Mouse (Mus musculus): ENCODE data around the gene Crybg3. TPM values are rescaled to one million over a fixed set of nuclear protein-coding genes. Genes with fewer than 3 reads are reported as not detected.

The Crybg3 gene
- polyA plus RNA-seq, 1 experiment from 2014 or later: 1.5 TPM

DNA sequence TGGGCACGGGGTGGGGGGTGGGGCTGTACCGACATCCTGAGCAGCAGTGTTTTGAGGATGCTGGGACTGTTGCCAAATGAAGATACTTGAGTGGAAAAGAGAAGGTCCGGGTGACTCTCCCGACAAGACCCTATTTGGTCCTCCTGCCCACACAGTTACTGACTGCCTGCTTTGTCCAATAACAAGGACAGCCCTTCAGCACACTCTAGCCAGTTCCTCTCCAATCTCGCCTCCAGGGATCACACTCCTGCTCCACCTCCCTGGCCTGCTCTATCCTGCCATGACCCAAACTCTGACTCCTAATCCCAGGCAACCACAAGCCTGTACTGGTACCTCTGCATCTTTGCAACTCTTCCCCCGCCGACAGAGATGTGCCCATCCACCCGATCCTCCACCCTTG lies 30.9 kb downstream of the Crybg3 start:
- peaks cover 2% of the 10 kb centered on the region; the same call in 1 of the 2 replicates for H3K4me1 ChIP-seq (ENCODE audit: control insufficient read depth, insufficient read depth, low read length)
- no peaks in the 10 kb centered on the region for H3K9me3 ChIP-seq (replicated peaks; ENCODE audit: control insufficient read depth, low read length)
- H3K36me3 ChIP-seq (ENCODE audit: control insufficient read depth, insufficient read depth, low read length): no peaks in the 10 kb centered on the region
- H3K27me3 ChIP-seq (replicated peaks; ENCODE audit: control insufficient read depth, insufficient read depth, low read length): no peaks in the 10 kb centered on the region
- DNase-seq (ENCODE audit: low spot score) (no peak), ATAC-seq (no peak)
- H3K4me3 ChIP-seq (ENCODE audit: low read depth, low read length): no peak overlapping the region
- no peak overlapping the region for H3K9ac ChIP-seq (ENCODE audit: low read length)
- H3K4me2 ChIP-seq (ENCODE audit: low read length): no peak overlapping the region
- 80% methylated on average over 8 of the region's 8 CpGs for WGBS
- no peak overlapping the region for H3K27ac ChIP-seq (ENCODE audit: low read depth, low read length)

DNA sequence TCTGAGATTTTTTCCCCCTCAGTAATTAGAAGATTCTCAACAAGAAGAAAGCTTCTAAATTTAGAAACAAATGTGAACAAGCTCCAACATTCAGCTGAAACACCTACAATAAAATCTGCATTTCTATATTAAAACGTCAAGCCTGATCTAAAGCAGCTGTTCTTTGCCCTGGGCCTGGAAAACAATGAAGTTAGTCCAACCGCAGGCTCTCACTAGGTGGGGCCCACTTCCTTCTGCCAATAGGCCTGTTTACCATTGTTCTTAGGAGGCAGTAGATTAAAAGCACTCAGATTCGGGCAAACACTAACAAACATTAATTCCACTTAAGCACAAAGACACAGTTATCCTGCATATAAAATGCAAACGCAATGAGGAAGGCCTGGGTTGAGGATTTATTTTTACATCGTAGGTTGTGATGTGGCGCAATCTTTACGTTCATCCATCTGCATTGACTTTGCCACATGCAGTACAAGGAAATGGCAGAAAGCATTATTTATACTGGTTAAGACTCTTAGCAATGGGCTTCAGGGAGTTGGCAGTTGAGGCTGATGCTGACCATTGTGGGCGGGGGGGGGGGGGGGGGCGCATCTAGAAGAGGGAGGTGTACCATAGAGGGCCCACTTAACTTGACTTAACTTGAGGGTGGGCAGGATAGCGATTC lies 32.9 kb downstream of the Crybg3 start:
- 64% methylated on average over 10 of the region's 10 CpGs for WGBS
- Histone ChIP-seq H3K9ac (ENCODE audit: low read length) (no peak overlapping the region), H3K27me3 (replicated peaks; ENCODE audit: control insufficient read depth, insufficient read depth, low read length) (no peaks in the 10 kb centered on the region), H3K4me3 (ENCODE audit: low read depth, low read length) (no peak overlapping the region), H3K27ac (ENCODE audit: low read depth, low read length) (no peak overlapping the region), H3K4me1 (ENCODE audit: control insufficient read depth, insufficient read depth, low read length) (peaks cover 2% of the 10 kb centered on the region; the same call in 1 of the 2 replicates), H3K36me3 (ENCODE audit: control insufficient read depth, insufficient read depth, low read length) (no peaks in the 10 kb centered on the region), H3K9me3 (replicated peaks; ENCODE audit: control insufficient read depth, low read length) (no peaks in the 10 kb centered on the region), H3K4me2 (ENCODE audit: low read length) (no peak overlapping the region)
- DNase-seq (ENCODE audit: low spot score) (no peak), ATAC-seq (no peak)

DNA sequence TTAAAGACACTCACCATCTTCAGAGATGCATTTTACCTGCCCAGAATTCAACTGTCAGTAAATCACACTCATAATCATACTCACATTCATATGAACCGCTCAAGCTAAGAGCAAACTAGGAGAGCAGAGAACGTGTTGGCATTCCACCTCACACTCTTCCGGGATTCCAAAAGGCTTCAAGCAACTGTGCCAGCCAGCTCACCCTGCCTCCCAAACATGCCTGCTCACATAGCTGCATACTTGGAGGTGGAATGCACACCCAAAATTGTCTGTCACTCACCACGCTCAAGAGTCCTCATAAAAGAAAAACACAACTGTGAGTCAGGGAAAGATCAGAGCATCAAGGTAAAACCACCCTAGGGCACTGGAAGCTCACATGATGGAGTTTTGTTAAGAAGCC lies 34.3 kb downstream of the Crybg3 start:
- no peak overlapping the region for H3K4me2 ChIP-seq (ENCODE audit: low read length)
- no peak overlapping the region for H3K9ac ChIP-seq (ENCODE audit: low read length)
- 87% methylated on average over 4 of the region's 4 CpGs for WGBS
- H3K36me3 ChIP-seq (ENCODE audit: control insufficient read depth, insufficient read depth, low read length): no peaks in the 10 kb centered on the region
- ATAC-seq (no peak), DNase-seq (ENCODE audit: low spot score) (no peak)
- H3K4me3 ChIP-seq (ENCODE audit: low read depth, low read length): no peak overlapping the region
- no peak overlapping the region for H3K27ac ChIP-seq (ENCODE audit: low read depth, low read length)
- H3K9me3 ChIP-seq (replicated peaks; ENCODE audit: control insufficient read depth, low read length): no peaks in the 10 kb centered on the region
- H3K27me3 ChIP-seq (replicated peaks; ENCODE audit: control insufficient read depth, insufficient read depth, low read length): no peaks in the 10 kb centered on the region
- H3K4me1 ChIP-seq (ENCODE audit: control insufficient read depth, insufficient read depth, low read length): peaks cover 2% of the 10 kb centered on the region; the same call in 1 of the 2 replicates

DNA sequence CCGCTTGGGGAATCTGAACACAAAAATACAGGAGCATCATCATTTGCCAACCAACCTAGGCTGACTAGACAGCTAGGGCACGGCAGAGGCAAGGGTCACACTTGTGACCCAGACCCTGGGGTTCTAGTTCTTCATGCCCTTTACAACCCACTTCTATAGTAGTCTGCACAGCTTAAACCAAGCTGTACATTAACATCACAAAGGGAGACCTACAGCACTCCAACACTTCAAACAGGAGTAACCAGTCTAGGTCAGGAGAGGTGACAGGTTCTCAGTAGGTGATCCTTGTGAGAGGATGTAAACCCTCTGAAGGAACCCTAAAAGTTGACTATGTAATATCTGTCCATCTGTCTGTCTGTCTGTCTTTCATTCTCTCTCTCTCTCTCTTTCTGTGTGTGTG lies 35.1 kb downstream of the Crybg3 start:
- H3K9ac ChIP-seq (ENCODE audit: low read length): no peak overlapping the region
- no peaks in the 10 kb centered on the region for H3K9me3 ChIP-seq (replicated peaks; ENCODE audit: control insufficient read depth, low read length)
- peaks cover 2% of the 10 kb centered on the region; the same call in 1 of the 2 replicates for H3K4me1 ChIP-seq (ENCODE audit: control insufficient read depth, insufficient read depth, low read length)
- H3K36me3 ChIP-seq (ENCODE audit: control insufficient read depth, insufficient read depth, low read length): no peaks in the 10 kb centered on the region
- ATAC-seq: no peak
- H3K4me2 ChIP-seq (ENCODE audit: low read length): no peak overlapping the region
- H3K27ac ChIP-seq (ENCODE audit: low read depth, low read length): no peak overlapping the region
- WGBS: 90% methylated on average over 2 of the region's 2 CpGs
- no peaks in the 10 kb centered on the region for H3K27me3 ChIP-seq (replicated peaks; ENCODE audit: control insufficient read depth, insufficient read depth, low read length)
- DNase-seq (ENCODE audit: low spot score): no peak
- H3K4me3 ChIP-seq (ENCODE audit: low read depth, low read length): no peak overlapping the region

DNA sequence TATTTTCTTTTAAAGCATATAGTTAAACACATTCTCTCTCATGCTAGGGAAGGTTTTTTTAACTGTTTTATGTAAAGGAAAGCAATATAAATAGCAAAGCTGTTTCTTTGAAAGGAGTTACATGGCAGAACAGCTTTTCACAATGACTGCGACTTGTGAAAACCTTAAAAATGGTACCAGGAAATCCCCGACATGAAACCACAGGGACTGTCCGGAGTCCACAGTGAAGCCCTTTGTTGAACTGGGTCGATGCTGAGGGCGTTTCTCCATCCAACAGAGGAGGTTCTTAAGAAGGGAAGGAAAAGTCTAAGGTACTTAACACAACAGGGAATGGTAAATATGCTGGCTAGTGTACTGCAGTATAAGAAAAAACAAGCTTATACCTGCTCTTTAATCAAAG lies 36.8 kb downstream of the Crybg3 start:
- DNase-seq (ENCODE audit: low spot score) (no peak), ATAC-seq (no peak)
- Histone ChIP-seq H3K4me2 (ENCODE audit: low read length) (no peak overlapping the region), H3K9me3 (replicated peaks; ENCODE audit: control insufficient read depth, low read length) (no peaks in the 10 kb centered on the region), H3K27me3 (replicated peaks; ENCODE audit: control insufficient read depth, insufficient read depth, low read length) (no peaks in the 10 kb centered on the region), H3K27ac (ENCODE audit: low read depth, low read length) (no peak overlapping the region), H3K4me3 (ENCODE audit: low read depth, low read length) (no peak overlapping the region), H3K9ac (ENCODE audit: low read length) (no peak overlapping the region), H3K36me3 (ENCODE audit: control insufficient read depth, insufficient read depth, low read length) (no peaks in the 10 kb centered on the region), H3K4me1 (ENCODE audit: control insufficient read depth, insufficient read depth, low read length) (peaks cover 2% of the 10 kb centered on the region; the same call in 1 of the 2 replicates)
- WGBS: 75% methylated on average over 5 of the region's 5 CpGs

DNA sequence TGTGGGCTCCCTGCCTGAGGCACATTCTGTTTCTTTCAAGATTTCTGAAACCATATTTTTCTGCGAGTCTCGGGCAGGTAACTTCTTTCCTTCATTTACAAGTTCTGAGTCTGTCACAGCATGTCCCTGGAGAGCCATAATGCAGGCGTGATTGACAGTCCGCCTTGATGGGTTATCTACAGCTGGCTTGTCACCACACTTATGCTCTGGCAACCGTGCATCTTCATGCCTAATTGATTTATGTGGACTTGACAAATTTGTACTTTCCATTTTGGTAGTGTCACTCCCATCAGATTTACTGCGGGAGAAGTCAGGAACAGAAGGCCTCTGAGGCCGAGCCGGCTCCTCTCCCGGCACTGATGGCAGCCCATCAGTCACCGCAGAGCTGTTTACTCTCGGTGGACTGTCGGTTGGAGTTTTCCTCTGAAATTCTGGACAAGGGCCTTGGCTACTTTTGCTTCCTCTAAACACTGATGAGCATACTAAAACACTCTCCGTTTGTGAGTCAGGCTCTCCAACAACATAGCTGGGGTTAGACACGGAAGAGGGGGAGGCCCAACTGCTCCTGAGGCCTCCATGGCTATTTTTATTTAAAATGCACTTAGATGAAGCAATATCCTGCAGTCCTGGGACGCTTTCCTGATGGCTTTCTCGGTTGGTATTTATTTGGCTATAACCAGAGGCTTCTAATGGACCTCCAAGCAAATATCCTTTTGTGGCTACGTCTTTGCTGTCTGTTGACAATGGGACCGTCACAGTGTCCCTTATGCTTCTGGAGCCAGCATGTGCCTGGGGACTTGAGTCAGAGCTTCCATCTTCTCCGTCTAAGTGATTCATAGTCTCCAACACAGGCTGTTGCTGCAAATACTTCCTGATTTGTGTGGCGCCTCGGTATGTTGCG lies 41.2 kb downstream of the Crybg3 start:
- Histone ChIP-seq H3K36me3 (ENCODE audit: control insufficient read depth, insufficient read depth, low read length) (no peaks in the 10 kb centered on the region), H3K27ac (ENCODE audit: low read depth, low read length) (no peak overlapping the region), H3K4me1 (ENCODE audit: control insufficient read depth, insufficient read depth, low read length) (no peaks in the 10 kb centered on the region), H3K4me2 (ENCODE audit: low read length) (no peak overlapping the region), H3K9me3 (replicated peaks; ENCODE audit: control insufficient read depth, low read length) (no peaks in the 10 kb centered on the region), H3K27me3 (replicated peaks; ENCODE audit: control insufficient read depth, insufficient read depth, low read length) (no peaks in the 10 kb centered on the region), H3K4me3 (ENCODE audit: low read depth, low read length) (no peak overlapping the region), H3K9ac (ENCODE audit: low read length) (no peak overlapping the region)
- DNase-seq (ENCODE audit: low spot score) (no peak), ATAC-seq (no peak)
- WGBS: 90% methylated on average over 22 of the region's 22 CpGs

DNA sequence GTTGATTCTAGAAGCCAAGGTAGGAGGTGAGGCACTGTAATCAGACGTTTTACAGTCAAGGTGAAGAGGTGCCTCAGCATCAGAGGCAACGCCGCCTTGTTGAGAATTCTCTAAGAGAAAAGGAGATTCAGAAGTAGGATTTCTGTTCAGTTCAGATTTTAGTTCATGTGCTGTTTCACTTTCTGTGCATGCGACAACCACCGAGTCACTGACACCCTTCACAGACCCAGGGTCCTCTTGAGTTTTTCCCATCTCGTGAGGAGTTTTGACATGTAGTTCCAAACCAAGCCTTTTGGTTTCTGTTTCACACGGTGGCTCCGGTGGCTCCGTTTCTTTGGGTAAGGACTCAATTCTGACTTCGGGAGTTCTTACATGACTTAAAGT lies 41.9 kb downstream of the Crybg3 start:
- H3K9me3 ChIP-seq (replicated peaks; ENCODE audit: control insufficient read depth, low read length): no peaks in the 10 kb centered on the region
- H3K4me3 ChIP-seq (ENCODE audit: low read depth, low read length): no peak overlapping the region
- no peaks in the 10 kb centered on the region for H3K36me3 ChIP-seq (ENCODE audit: control insufficient read depth, insufficient read depth, low read length)
- no peak overlapping the region for H3K4me2 ChIP-seq (ENCODE audit: low read length)
- DNase-seq (ENCODE audit: low spot score) (no peak), ATAC-seq (no peak)
- H3K9ac ChIP-seq (ENCODE audit: low read length): no peak overlapping the region
- H3K4me1 ChIP-seq (ENCODE audit: control insufficient read depth, insufficient read depth, low read length): no peaks in the 10 kb centered on the region
- WGBS: 94% methylated on average over 10 of the region's 10 CpGs
- no peaks in the 10 kb centered on the region for H3K27me3 ChIP-seq (replicated peaks; ENCODE audit: control insufficient read depth, insufficient read depth, low read length)
- no peak overlapping the region for H3K27ac ChIP-seq (ENCODE audit: low read depth, low read length)

DNA sequence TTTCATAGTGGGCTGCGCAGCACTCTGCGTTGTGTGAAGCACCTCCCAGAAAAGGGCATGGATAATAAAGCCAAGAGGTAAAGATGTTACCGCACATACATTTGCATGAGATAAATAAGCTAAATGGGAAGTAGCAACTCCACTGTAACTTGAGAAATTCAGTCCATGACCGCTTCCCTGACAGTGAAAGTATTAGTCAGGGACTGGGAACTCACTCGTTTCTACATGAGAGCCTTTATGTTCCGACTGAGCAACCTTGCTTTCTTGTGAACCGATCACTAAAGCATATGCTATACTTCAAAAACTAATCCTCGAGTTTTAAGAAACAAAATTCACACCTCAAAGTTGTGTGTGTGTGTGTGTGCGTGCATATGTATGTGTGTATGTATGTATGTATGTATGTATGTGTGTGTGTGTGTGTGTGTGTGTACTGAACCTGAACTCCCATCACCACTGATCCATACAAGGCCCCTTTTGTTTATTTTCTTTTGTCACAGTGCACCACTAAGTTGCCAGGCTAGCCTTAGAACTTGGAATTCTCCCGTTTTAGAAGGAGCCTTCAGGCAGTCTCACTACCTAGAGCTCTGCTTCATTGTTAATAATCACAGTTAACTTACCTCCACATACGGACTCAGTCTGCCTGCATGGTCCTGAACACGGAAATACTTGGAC lies 47.2 kb downstream of the Crybg3 start:
- Histone ChIP-seq H3K27ac (ENCODE audit: low read depth, low read length) (no peak overlapping the region), H3K4me3 (ENCODE audit: low read depth, low read length) (no peak overlapping the region), H3K9ac (ENCODE audit: low read length) (no peak overlapping the region), H3K36me3 (ENCODE audit: control insufficient read depth, insufficient read depth, low read length) (no peaks in the 10 kb centered on the region), H3K9me3 (replicated peaks; ENCODE audit: control insufficient read depth, low read length) (no peaks in the 10 kb centered on the region), H3K4me2 (ENCODE audit: low read length) (no peak overlapping the region), H3K27me3 (replicated peaks; ENCODE audit: control insufficient read depth, insufficient read depth, low read length) (no peaks in the 10 kb centered on the region), H3K4me1 (ENCODE audit: control insufficient read depth, insufficient read depth, low read length) (no peaks in the 10 kb centered on the region)
- WGBS: 88% methylated on average over 12 of the region's 12 CpGs
- ATAC-seq (no peak), DNase-seq (ENCODE audit: low spot score) (no peak)

Data from forebrain, embryonic 14.5 days (tissue).